Mouse (Mus musculus) kidney, embryonic 15.5 days (tissue): ENCODE results near the gene Ptpdc1. TPM values are rescaled to one million over a fixed set of nuclear protein-coding genes. Genes with fewer than 3 reads are reported as not detected.

Experiments
- ATAC-seq: fragments of 200-750 bp; cut with Nextera tagmentation; replicated peaks from 2 replicates; pipeline ENCODE4 v1.8.0; 2017; ENCODE audit warnings: moderate TSS enrichment; ENCODE audit not compliant: low FRiP score
- H3K27ac ChIP-seq: fragments of 300-500 bp; sonication (generic); 2 replicates; pipeline ENCODE4 v1.5.1; 2015; ENCODE audit warnings: mild to moderate bottlenecking, inconsistent platforms
- H3K27me3 ChIP-seq: fragments of 300-500 bp; sonication (generic); 2 replicates; pipeline ENCODE4 v1.6.1; 2015; ENCODE audit warnings: inconsistent platforms
- H3K36me3 ChIP-seq: fragments of 300-500 bp; sonication (generic); 2 replicates; pipeline ENCODE4 v1.6.1; 2015; ENCODE audit warnings: inconsistent platforms
- H3K4me1 ChIP-seq: fragments of 300-500 bp; sonication (generic); 2 replicates; pipeline ENCODE4 v1.6.1; 2015; ENCODE audit warnings: inconsistent platforms
- H3K4me2 ChIP-seq: fragments of 300-500 bp; sonication (generic); 2 replicates; pipeline ENCODE4 v1.6.1; 2015; ENCODE audit warnings: moderate library complexity, mild to moderate bottlenecking, inconsistent platforms
- H3K4me3 ChIP-seq: fragments of 300-500 bp; sonication (generic); replicated peaks from 2 replicates; pipeline ENCODE4 v1.5.1; 2015; ENCODE audit warnings: mild to moderate bottlenecking, inconsistent platforms
- H3K9ac ChIP-seq: fragments of 300-500 bp; sonication (generic); 2 replicates; pipeline ENCODE4 v1.6.1; 2015; ENCODE audit warnings: mild to moderate bottlenecking, inconsistent platforms
- H3K9me3 ChIP-seq: fragments of 300-500 bp; sonication (generic); replicated peaks from 2 replicates; pipeline ENCODE4 v1.6.1; 2016; ENCODE audit warnings: inconsistent platforms
- WGBS: fragments of 180-500 bp; shearing (Covaris S2); methylation state at CpG from one replicate; pipeline ENCODE4 v1.1.7; 2015; ENCODE audit warnings: mixed read lengths; 5-methylcytosine and 5-hydroxymethylcytosine counted together
- polyA plus RNA-seq: library from polyadenylated mRNA; unstranded; fragments of >200 nt; fragmentation: Nextera tagmentation; extraction: Ambion mirVana; gene quantifications from 2 replicates; pipeline ENCODE4 v1.2.1, GENCODE M21; 2015

The Ptpdc1 gene
- polyA plus RNA-seq, 1 experiment from 2014 or later: 11.1 TPM

DNA sequence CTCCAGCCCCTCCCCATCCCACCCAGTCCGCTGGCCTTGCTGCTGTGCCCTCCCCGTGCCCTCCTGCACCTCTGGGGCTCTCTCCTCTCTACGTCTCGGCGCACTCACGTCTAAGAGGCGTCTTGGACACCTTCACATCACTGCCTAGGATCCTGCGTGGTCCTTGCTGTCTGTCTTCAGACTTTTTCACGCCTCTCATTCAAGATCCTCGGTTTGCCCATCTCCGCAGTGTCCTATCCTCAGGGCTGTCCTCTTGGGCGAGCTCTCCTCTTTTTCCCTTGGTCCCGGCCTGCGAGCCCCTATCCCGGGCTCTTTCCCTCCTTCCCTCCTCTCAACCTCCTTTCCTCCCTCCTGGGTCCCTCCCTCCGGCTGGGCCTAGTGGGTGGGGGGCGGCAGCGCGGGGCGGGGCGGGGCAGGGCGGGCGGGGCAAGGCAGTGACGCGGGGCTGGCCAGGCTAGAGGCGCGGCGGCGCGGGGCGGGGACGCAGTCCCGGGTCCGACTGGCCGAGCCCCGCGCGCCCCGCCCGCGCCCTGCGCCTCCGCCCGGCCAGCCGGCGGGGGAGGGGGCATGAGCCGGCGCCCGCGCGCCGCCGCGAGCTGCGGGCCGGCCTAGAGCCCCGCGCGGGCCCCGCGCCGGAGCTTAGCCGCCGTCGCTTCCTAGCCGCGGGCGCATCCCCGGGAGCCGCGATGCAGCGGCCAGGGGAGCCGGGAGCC lies 37.1 kb upstream of the Ptpdc1 start, which contains the start of gene Barx1:
Gene Barx1, plus strand, starts transcription at position 568 of the 713 bp plus-strand sequence.
- WGBS: under 1% methylated on average over 37 of the region's 73 CpGs
- Histone ChIP-seq H3K4me2 (peak within 1 kb of the TSS; percentile 90), H3K4me3 (peak within 1 kb of the TSS; percentile 50), H3K9ac (peak within 1 kb of the TSS; percentile 38), H3K27ac (no peak within 1 kb of the TSS), H3K9me3 (no peaks in the 10 kb centered on the region), H3K36me3 (no peaks in the 10 kb centered on the region), H3K27me3 (peaks cover 100% of the 10 kb centered on the region), H3K4me1 (peaks cover 55% of the 10 kb centered on the region)
- ATAC-seq: peak; percentile 38

DNA sequence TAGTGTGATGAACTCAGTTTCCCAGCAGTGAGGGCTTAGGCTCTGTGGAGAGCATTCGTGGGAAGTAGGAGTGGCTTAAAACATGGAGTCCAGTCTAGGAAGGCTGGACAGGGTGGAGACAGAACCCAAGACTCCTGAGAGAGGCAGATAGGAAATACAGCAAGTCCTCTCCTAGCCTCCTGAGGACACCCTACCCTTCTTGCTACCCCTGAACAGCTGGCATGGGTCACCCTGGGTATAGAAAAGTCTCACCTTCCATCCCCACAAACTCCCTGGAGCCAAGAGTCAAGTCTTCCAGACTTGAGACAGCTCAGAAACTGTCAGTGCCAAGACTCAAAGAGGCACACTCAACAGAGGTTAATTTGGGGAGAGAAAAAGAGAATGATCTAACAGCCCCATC lies 36.1 kb upstream of the Ptpdc1 start:
- Histone ChIP-seq H3K4me2 (no peak overlapping the region), H3K4me1 (peaks cover 55% of the 10 kb centered on the region), H3K9ac (no peak overlapping the region), H3K27me3 (peaks cover 100% of the 10 kb centered on the region), H3K9me3 (no peaks in the 10 kb centered on the region), H3K27ac (no peak overlapping the region), H3K4me3 (no peak overlapping the region), H3K36me3 (no peaks in the 10 kb centered on the region)
- no peak for ATAC-seq
- WGBS: 4% methylated on average over 1 of the region's 1 CpGs

DNA sequence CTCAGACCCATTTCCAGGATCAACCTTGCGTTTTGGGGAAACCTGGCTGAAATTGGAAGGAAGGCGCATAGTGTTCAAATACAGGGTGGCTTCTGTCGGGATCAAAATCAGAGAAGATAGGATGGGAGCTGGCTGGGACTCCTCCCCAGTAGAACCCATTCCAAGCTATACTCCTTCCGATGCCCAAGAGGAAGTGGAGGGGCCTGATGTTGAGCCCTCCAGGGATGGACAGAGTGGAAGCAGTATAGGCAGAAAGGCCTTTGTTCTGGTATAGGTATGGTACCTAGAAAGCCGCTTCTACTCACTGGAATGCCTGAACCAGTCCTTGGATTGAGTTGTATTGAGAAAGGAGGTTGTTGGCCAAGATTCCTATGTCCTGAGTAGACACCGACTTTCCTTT lies 35.3 kb upstream of the Ptpdc1 start:
- Histone ChIP-seq H3K4me1 (peaks cover 54% of the 10 kb centered on the region), H3K9ac (no peak overlapping the region), H3K4me2 (no peak overlapping the region), H3K4me3 (no peak overlapping the region), H3K9me3 (no peaks in the 10 kb centered on the region), H3K27me3 (peaks cover 100% of the 10 kb centered on the region), H3K27ac (no peak overlapping the region), H3K36me3 (no peaks in the 10 kb centered on the region)
- 8% methylated on average over 6 of the region's 6 CpGs for WGBS
- no peak for ATAC-seq

DNA sequence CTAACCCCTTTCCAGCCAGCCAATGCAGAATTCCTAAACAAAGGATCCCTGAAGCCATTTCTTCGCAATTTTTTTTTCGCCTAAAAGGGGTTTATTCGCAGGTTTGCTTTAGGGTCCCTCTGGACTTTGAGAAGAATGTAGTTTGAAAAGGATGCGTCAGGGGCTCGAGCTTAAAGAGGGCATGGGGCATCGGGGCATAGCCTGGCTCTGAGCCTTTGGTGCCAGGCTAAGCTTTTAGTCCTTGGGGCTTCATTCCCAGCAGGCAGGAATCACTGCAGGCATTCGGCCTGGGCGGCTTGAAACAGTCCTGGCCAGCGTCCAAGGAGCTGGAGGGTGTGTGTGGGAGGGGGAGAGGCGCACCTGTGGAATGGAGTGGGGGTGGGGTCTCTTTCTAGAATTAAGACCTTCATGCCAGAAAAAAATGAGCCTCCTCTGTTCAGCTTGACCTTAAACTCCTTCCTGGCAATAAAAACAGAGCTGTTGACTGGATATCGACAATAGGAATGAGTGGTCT lies 34.8 kb upstream of the Ptpdc1 start:
- H3K9me3 ChIP-seq: no peaks in the 10 kb centered on the region
- 2% methylated on average over 11 of the region's 11 CpGs for WGBS
- peaks cover 97% of the 10 kb centered on the region for H3K27me3 ChIP-seq
- H3K4me1 ChIP-seq: peaks cover 50% of the 10 kb centered on the region
- peak overlapping the region; percentile 50; the same call in 1 of the 2 replicates for H3K4me2 ChIP-seq
- H3K27ac ChIP-seq: no peak overlapping the region
- H3K36me3 ChIP-seq: no peaks in the 10 kb centered on the region
- no peak overlapping the region for H3K9ac ChIP-seq
- H3K4me3 ChIP-seq: peak overlapping the region; percentile 29; the same call in 1 of the 2 replicates
- ATAC-seq: no peak

DNA sequence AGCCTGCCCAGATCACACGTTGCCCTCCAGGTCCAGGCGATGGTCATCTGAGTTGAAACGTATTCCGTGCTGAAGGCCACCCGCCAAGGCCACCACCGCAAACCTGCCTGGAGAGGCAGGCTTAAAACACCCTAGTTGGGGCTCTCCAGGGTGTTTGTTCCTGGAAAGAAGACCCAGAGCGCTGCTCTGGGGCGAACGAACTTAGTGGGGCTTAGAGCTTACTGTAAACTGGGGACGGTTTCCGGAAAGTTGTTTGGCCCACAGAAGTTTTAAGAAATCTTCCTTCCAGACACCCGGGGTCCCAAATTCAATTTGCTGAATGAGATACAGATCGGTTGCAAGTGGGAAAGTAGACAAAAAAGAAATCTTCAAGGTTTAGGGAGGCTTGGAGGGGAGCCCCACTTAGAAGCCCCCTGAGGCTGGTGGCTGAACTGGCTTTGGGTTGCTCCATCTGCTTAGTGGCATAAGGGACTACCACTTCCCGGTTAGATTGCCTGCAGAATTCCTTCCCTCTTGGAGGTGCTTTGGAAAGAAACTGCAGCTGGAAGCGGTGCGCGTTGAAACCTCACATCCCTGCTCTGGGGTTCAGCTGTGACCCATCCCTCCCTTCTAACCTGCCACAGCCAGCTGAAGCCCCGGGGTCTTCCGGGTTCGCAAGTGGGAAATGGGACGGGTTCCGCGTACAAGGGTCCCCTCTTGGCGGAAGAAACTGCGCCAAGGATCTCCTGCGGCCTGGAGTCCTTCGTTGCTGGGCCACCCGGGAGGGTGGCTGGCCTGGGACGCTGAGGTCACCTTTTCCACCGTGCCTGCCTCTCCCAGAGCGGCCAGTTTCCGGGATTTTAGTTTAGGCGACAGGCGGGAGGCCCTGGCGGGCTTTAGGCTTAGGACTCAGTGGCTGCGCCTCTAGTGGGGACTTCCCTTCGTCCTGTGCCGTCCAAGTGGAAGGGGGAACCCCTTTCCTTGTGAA lies 34.1 kb upstream of the Ptpdc1 start:
- Histone ChIP-seq H3K36me3 (no peaks in the 10 kb centered on the region), H3K9me3 (no peaks in the 10 kb centered on the region), H3K27me3 (peaks cover 97% of the 10 kb centered on the region), H3K27ac (no peak overlapping the region), H3K4me2 (peak overlapping the region; percentile 50), H3K9ac (no peak overlapping the region), H3K4me1 (peaks cover 43% of the 10 kb centered on the region), H3K4me3 (peak overlapping the region; percentile 29)
- WGBS: under 1% methylated on average over 38 of the region's 38 CpGs
- no peak for ATAC-seq

DNA sequence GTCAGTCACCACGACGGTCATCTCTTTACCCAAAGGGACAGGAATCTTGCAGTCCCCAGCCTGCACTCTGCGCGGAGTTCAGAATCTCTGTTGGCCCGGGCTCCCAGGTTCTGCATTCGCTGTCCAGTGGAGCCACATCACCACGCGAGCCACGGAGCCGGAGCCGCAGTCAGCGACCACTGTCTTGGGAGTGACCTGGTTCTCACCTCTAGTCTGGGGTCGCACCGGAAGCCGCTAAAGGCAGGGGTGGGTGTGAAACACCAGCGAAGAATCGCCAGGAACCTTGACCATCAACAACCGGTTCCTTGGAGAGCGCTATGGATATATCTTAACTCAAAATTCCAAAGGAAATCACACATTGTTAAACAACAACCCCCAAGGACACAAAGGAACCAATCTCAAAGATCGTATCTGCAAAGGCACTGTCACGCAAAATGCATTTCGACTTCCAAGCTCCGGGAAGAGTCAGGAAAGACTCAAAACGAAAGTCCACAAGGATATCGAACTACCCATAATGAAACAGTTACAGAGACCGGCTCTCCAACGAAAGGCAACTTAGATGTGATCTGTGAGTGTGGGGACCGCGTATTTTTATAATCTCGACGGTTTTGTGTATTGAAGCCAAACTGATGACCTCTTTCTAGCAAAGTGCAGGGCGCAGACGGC lies 33.3 kb upstream of the Ptpdc1 start:
- H3K4me3 ChIP-seq: peak overlapping the region; percentile 6
- no peaks in the 10 kb centered on the region for H3K9me3 ChIP-seq
- 1% methylated on average over 33 of the region's 33 CpGs for WGBS
- H3K27me3 ChIP-seq: peaks cover 97% of the 10 kb centered on the region
- H3K36me3 ChIP-seq: no peaks in the 10 kb centered on the region
- peak overlapping the region; percentile 28 for H3K4me2 ChIP-seq
- ATAC-seq: no peak
- H3K9ac ChIP-seq: no peak overlapping the region
- H3K27ac ChIP-seq: no peak overlapping the region
- H3K4me1 ChIP-seq: peaks cover 42% of the 10 kb centered on the region

DNA sequence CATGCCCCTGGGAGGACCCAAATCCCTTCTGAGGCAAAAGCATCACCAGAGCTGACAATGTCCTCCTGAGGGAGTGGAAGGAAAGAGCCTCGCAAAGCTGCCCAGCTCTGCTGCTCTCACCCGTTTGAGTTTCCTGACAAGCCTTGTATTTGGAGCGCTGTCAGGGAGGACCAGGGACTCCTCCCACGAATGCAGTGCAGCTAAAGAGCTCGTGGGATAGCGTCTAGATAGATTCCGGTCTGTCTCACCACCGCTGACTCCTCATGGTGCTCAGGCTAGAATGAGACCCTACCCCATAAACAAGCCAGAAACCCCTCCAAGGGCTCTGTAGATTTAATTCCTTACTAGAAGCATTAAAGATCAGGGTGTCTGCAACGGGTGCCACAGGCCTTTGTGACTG lies 32.3 kb upstream of the Ptpdc1 start:
- Histone ChIP-seq H3K4me1 (peaks cover 33% of the 10 kb centered on the region), H3K27me3 (peaks cover 97% of the 10 kb centered on the region), H3K9ac (no peak overlapping the region), H3K4me2 (no peak overlapping the region), H3K9me3 (no peaks in the 10 kb centered on the region), H3K36me3 (no peaks in the 10 kb centered on the region), H3K27ac (no peak overlapping the region), H3K4me3 (no peak overlapping the region)
- no peak for ATAC-seq
- WGBS: 2% methylated on average over 9 of the region's 9 CpGs

DNA sequence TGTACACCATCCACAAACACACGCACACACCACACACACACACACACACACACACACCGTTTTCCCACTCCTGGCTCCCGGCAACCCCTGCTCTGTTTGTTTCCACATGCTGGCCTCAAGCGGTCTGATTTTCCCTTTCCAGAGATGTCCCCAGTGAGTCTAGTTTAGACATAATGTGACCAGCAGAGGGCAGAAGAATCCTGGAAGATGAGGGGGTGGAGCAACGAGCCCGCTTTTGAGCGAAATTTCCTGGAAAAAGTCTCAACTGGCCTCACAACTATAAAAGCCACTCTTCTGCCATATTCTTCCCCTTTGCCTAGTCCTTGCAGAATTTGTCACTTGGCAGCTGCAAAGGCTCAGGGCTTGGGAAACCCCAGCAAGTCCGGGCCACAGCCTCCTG lies 30.2 kb upstream of the Ptpdc1 start:
- Histone ChIP-seq H3K36me3 (no peaks in the 10 kb centered on the region), H3K4me3 (no peak overlapping the region), H3K9ac (no peak overlapping the region), H3K9me3 (no peaks in the 10 kb centered on the region), H3K27ac (no peak overlapping the region), H3K27me3 (peaks cover 91% of the 10 kb centered on the region), H3K4me1 (peaks cover 27% of the 10 kb centered on the region), H3K4me2 (no peak overlapping the region; the same call in 1 of the 2 replicates)
- ATAC-seq: no peak
- 4% methylated on average over 8 of the region's 8 CpGs for WGBS

DNA sequence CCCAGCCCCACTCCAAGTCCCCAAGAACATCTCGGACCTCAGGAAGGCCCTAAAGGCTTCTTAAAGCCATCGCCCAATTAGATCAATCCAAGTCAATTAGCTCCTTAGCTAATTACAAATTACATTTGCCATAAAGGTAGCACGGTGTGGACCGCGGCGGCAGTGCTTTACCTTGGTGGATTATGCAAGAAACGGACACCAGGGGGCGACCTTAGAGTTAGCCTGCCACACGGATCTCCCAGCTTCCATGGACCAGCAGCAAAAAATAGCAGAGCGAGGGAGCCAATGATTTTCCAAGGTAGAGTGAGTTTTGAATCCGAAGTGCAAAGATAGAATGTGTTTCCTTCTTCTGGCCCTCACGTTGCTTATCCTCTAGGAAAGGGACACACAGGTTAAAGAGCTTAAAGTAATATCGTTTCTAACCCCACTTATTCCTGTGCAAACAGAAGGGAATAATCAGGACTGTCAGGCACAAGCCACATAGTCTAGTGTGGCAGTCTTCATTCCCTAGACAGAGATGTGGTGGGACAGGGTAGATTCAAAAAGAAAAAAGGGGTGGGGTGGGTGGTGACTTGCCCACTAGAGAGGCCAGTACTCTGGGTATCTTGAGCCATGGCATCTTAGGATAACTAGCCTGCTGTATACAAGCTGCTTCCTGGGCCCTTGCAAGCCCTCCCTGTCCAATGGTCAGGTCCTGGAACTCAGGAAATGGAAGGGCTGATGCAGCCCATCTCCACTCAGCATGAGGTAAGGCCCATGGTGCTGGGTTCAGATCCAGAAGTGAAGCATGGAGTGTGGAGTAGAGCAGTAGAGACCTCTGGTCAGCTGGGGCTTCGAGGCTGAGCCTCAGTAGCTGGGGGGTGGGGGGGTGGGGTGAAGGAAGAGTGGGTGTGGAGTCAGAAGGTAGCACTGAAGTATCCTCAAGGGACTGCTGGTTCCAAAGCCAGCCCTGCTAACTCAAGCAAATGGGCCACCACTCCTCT lies 28.6 kb upstream of the Ptpdc1 start:
- WGBS: 10% methylated on average over 14 of the region's 14 CpGs
- no peak for ATAC-seq
- Histone ChIP-seq H3K36me3 (no peaks in the 10 kb centered on the region), H3K27ac (no peak overlapping the region), H3K4me1 (peaks cover 12% of the 10 kb centered on the region), H3K27me3 (peaks cover 76% of the 10 kb centered on the region), H3K9me3 (no peaks in the 10 kb centered on the region), H3K4me2 (no peak overlapping the region), H3K4me3 (no peak overlapping the region), H3K9ac (no peak overlapping the region)

DNA sequence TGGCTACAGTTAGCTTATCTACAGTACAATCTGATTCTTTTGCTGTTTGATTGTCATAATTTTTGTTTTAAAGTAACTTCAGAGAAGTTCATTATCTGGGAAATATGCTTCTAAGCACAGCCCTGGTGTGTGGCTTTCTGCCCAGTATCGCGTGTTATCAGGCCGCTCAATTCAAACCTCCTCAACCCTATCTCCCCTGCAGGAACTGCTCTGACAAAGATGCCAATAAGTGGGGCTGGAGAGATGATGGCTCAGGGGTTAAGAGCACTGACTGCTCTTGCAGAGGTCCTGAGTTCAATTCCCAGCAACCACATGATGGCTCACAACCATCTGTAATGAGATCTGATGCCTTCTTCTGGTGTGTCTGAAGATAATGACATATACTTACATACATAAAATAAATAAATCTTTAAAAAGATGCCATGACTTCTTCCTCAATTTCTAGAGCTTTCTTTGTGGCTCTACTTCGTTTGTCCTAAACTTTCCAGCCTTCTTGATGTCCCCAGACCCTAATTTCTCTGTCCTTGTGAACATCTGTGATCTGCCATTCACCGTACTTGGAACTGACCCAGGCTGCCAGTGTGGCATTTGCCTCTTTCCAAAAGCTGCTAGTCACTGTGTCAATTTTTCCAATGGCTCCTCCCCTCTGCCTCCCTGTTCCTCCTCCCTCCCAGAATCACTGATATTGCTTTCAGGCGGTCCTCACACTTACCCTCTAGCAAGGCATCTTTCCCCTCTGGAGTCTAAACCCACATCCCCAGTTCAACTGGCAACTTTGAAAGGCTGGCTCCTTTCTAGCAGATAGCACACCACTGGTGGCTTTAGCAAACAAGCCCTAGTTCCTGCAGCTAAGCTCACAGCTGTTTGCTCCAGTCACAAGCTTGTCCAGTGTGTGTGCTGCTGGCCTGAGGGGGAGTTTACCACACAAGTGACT lies 25.9 kb upstream of the Ptpdc1 start:
- peaks cover 4% of the 10 kb centered on the region; the same call in 1 of the 2 replicates for H3K4me1 ChIP-seq

More for the DNA sequence above, 25.9 kb upstream of the Ptpdc1 start:
- Histone ChIP-seq H3K36me3 (no peaks in the 10 kb centered on the region), H3K27me3 (peaks cover 49% of the 10 kb centered on the region), H3K9me3 (0 out of 2 replicates have a peak, but pooled peaks cover 3% of the 10 kb centered on the region), H3K4me3 (no peak overlapping the region), H3K9ac (no peak overlapping the region), H3K27ac (no peak overlapping the region), H3K4me2 (no peak overlapping the region)
- no peak for ATAC-seq
- 68% methylated on average over 6 of the region's 6 CpGs for WGBS
